Mouse (Mus musculus) layer of hippocampus, adult 18-20 months (tissue): Measurements from ENCODE around the gene Rab38. TPM values are rescaled to one million over a fixed set of nuclear protein-coding genes. Genes with fewer than 3 reads are reported as not detected.

ENCODE experiments used
- DNase-seq, 2 experiments: peaks; one replicate each; pipeline ENCODE4 v3.0.0; 2022; ENCODE audit warnings: low spot score in 2 of 2
- long read RNA-seq: library from polyadenylated mRNA; stranded (forward); transcript quantifications from one replicate; pipeline ENCODE4 v2.0.0, GENCODE M21; 2021
- total RNA-seq, 2 experiments: library from RNA; stranded (reverse); gene quantifications; 2 replicates each; pipeline ENCODE4 v1.2.3; 2021

Gene Rab38
- 1 to 10 TPM; 1.2 to 2.1 TPM for total RNA-seq
- long read RNA-seq, partial matches to known transcripts, result 0 of 2 reads
- long read RNA-seq, other reads (novel, unspliced or antisense), result 0 of 2 reads

GRCm38 (mm10) chr7:88429786-88430691, at the start of gene Rab38:
Gene Rab38, plus strand, starts transcription at chr7:88430273.
- peak; percentile 4 to 29 for DNase-seq

- no peak for DNase-seq
Measured at GRCm38 (mm10) chr7:88394568-88394967, 35.5 kb upstream of the Rab38 start.

DNA sequence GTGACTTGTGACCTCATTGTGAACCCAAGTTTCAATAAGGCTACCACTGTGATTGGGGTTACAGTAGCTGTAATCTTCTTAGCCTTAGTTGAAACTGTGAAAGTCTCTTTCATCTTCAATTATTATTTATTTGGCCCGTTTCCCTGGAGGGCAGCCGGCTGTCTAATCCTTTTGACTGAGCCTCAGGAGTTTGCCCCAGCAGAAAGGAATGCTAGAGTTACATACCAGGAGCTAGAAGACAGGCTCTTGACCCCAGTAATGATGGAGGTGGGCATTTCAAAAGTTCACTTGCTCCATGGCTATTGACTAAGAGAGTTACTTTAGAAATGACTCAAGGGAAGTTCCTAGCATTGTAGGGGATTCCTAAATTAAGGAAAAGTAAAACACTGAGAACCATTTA, 34.3 kb upstream of the Rab38 start:
- DNase-seq, result no peak

- no peak for DNase-seq
Measured at GRCm38 (mm10) chr7:88405311-88405710, 24.8 kb upstream of the Rab38 start.

DNA sequence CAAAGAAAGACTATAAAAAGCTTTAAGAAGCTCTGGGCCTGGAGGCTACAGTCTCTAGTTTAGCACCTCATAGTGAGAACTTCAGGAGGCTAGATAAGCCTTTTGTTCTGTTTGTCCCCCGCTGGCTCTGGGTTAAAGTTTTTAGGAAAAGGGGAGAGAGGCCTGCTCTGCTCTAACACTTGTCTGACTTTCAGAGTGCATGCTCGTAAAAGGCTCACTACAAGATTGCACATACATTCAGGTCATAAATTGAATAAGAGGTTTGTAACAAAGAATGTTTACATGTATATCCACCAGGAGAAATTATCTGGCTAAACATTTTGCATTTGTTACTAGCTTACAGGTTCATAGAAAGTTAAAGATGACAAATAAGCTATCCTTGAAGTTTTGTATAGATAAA, 23.6 kb upstream of the Rab38 start:
- DNase-seq, result no peak

- DNase-seq, result no peak
Measured at GRCm38 (mm10) chr7:88421821-88422220, 8.3 kb upstream of the Rab38 start.

DNA sequence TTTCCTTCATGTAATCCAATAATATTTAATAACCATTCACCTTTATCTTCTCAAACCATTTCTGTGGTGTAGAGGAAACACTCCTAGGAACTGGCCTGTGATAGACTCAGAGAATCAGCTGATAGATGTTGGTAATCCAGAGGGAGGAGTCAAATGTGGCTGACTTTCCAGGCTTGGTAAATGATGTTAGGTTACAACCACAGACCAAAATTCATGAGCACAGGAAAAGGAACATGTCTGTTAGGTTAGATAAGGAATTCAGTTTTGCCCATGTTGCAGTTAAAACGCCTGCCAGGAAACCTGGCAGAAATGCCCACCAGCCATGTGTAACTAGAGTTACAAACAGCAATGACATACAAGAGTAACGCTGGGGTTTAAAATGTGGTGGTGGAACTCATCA, 6.2 kb upstream of the Rab38 start:
- no peak for DNase-seq

DNA sequence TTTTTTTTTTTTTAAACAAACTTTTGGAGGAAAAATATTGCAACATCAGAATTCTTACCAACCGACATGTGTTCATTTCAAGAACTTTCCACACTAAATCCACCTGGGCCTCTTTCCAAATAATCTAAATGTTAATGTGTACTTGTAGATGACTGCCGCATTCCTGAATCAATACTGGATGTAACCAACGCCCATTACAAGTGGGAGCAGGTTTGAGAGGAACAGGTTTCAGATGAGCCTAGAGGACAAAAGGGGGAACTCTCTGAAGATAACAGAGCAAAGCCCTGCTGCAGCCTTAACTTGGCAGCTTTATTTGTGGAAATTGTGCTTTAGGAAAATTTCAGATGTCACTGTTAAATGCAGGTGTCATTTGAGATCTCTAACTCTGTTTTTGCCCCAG, 4.3 kb upstream of the Rab38 start:
- no peak for DNase-seq

DNA sequence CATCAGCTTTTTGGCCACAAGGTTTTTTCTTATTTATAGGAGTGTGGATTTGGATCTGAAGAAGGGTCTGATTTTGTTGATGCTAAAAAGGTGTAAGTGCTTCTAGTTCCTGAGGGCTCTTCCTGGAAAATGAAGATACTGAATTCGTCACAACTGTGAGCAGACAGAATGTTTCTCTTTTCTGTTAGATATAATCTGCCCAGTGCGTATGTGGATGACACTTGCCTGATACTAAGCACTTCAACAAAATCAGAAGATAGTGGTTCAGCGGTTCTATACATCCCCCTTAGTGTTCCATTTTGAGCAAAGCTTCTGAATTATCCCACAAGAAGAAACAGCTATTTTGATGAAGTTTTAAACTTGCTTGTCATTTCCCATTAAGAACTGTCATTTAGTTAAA, 2.6 kb upstream of the Rab38 start:
- no peak for DNase-seq

GRCm38 (mm10) chr7:88430692-88431084, 615 bp downstream of the Rab38 start:
- no peak for DNase-seq

- no peak for DNase-seq
Measured at GRCm38 (mm10) chr7:88440301-88440700, 10.2 kb downstream of the Rab38 start.

DNA sequence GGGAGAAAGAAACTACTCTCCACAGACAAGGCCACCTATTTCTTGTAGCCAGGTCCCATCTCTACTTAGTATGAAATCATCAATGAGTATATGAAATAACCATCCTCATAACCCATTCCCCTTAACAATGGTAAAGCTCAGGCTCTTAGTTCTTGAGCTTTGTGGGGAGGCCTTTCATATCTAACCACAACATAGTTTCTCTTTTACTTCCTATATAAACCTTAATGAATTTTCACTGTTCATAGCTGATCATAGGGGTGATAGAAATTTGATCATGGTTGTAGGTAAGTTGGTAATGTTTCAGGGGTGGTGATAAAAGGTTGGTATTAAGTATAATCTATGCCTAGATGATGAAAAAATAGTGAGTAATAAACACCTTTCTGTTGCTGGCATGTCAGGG, 12.6 kb downstream of the Rab38 start:
- no peak for DNase-seq

- no peak for DNase-seq
Measured at GRCm38 (mm10) chr7:88443435-88443834, 13.4 kb downstream of the Rab38 start.

- DNase-seq, result no peak
Measured at GRCm38 (mm10) chr7:88445320-88445903, 15.3 kb downstream of the Rab38 start.

GRCm38 (mm10) chr7:88453234-88453633, 23.2 kb downstream of the Rab38 start:
- DNase-seq, result no peak

DNA sequence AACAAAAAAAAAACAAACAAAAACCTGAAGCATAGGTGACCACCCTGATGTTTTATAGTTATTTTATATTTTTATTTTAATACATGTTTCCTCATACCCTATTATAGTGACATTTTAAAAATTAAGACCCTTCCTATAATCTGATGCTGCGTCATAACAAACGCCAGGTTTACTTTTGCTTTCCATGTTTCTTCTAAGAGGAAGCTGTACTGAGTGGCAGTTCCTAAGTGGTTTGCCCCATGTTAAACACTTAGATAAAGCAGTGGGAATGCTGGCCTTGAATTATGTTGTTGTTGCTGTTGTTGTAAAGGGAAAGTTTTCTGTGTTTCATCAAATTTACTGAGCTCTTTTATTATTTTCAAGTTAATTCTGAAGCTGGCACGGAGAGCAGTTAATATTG, 27.8 kb downstream of the Rab38 start:
- no peak for DNase-seq

- DNase-seq, result no peak
Measured at GRCm38 (mm10) chr7:88467754-88468153, 37.7 kb downstream of the Rab38 start.

- DNase-seq, result no peak
Measured at GRCm38 (mm10) chr7:88482110-88482619, 52.1 kb downstream of the Rab38 start.

DNA sequence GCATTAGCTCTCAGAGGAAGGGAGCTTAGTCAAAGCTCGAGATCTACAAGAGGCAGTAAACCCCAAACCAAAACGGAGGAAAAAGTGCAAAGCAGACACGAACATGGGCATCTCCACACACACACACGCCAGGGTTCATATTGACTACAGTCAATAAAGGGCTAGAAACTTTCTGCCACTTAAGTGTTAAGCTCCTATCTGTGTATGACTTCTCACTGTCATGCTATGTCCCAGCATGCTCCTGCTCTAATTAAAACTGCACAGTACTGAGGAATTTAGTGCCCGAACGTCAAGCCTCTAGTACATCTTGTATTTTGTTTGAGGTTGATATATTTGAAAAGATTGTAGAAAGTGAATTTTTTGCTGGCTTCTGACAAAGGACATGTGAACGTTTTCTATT, 52.6 kb downstream of the Rab38 start:
- no peak for DNase-seq

DNA sequence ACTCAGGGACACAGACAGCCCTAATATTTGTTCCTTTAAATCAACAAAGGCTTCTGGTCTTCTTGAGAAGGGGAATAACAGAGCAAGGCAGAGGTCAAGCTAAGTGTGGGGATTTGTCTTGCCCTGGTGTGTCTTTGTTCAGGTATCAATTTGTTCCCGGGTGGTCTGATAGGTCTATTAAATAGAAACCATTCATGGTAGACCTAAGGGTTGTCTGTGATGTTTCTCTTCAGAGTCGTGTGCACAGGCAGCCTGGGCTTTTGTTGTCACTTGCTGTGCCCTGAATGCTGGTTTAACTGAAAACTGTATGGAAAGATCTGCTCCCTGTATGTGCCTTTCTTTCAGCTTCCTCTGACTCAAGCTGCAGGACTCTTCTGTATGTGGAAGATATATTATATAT, 60.9 kb downstream of the Rab38 start:
- DNase-seq, result no peak

DNA sequence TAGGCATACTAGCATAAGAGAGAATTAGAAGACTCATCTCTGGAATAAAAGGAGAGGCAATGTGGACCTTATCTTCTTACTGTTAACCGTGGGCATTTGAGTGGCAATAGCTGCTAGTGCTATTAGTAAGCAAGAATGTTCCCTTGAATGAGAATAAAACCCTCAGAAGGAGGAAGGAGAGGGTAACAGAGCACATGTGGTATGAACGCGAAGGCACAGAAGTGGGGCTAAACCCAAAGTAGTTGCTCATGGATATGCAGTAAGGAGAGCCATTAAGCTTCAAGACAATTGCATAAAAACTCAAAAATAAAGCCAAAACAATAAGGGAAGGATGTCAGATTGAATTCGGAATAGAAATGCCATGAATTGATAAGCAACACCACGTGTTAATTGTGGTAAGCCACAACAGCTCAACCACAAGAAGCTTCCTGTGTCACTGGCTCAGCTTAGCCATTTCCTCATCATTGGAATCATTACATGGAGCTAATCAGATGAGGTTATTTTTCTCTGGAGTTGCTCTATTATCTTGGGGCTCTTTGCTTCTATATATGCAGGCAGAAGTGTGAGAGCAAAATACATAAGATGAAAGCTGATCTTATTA, 72.2 kb downstream of the Rab38 start:
- DNase-seq, result no peak

DNA sequence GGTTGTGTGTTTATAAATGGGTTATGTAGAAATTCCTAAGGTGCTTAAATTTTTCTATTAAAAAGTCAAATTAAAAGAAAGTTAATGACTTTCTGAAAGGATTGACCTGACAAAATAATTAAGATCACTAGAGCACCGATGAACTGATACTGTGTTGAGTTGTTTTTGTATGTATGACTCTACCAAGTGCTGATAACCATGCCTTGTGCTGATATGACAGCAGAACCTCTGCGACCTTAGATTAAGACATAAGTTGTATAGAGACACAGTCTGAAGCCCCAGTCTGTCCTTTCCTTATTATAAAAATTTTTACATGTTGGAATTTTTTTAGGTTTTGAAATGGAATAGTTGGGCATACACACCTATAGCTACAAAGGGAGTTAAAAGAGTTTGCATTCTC, 79.7 kb downstream of the Rab38 start:
- no peak for DNase-seq
